Mouse (Mus musculus): ENCODE measurements around the gene Vmn1r39. TPM values are rescaled to one million over a fixed set of nuclear protein-coding genes. Genes with fewer than 3 reads are reported as not detected.

Gene Vmn1r39
- polyA plus RNA-seq, 1 experiment from 2014 or later = not detected

Other genes with a start within 250 kb of the Vmn1r39 start
- not detected in 2 replicates for gene Vmn1r33, start 192.3 kb downstream of the Vmn1r39 start, polyA plus RNA-seq (2014; fragmentation: Nextera tagmentation; extraction: Ambion mirVana)
- not detected in 2 replicates for gene Vmn1r34, start 166.7 kb downstream of the Vmn1r39 start, polyA plus RNA-seq (2014; fragmentation: Nextera tagmentation; extraction: Ambion mirVana)
- not detected in 2 replicates for gene Vmn1r35, start 124.7 kb downstream of the Vmn1r39 start, polyA plus RNA-seq (2014; fragmentation: Nextera tagmentation; extraction: Ambion mirVana)
- gene Vmn1r36, start 91.4 kb downstream of the Vmn1r39 start, polyA plus RNA-seq (2014; fragmentation: Nextera tagmentation; extraction: Ambion mirVana) = not detected in 2 replicates
- gene Vmn1r37, start 81.2 kb downstream of the Vmn1r39 start, polyA plus RNA-seq (2014; fragmentation: Nextera tagmentation; extraction: Ambion mirVana) = not detected in 2 replicates
- gene Vmn1r38, start 28.0 kb downstream of the Vmn1r39 start, polyA plus RNA-seq (2014; fragmentation: Nextera tagmentation; extraction: Ambion mirVana) = not detected in 2 replicates
- gene Gng12, start 85.8 kb upstream of the Vmn1r39 start, polyA plus RNA-seq (2014; fragmentation: Nextera tagmentation; extraction: Ambion mirVana) = 78.2 and 82.9 TPM in 2 replicates
- gene Gadd45a, start 226.8 kb upstream of the Vmn1r39 start, polyA plus RNA-seq (2014; fragmentation: Nextera tagmentation; extraction: Ambion mirVana) = 12.9 and 14.6 TPM in 2 replicates